Mouse (Mus musculus): ENCODE results near the gene Tapt1. TPM values are rescaled to one million over a fixed set of nuclear protein-coding genes. Genes with fewer than 3 reads are reported as not detected.
A peak's percentile ranks its signal among the peaks of the same experiment; 100 is the strongest.

Gene Tapt1
- polyA plus RNA-seq, 1 experiment from 2014 or later = 27.5 TPM

GRCm38 (mm10) chr5:44225911-44226520, 410 bp downstream of the Tapt1 start:
- WGBS = under 1% methylated on average over 43 of the region's 72 CpGs
- peak; percentile 62 for DNase-seq (ENCODE audit: low spot score)

GRCm38 (mm10) chr5:44224916-44225600, 1.4 kb downstream of the Tapt1 start:
- ATAC-seq (ENCODE audit: low FRiP score) = no peak
- Histone ChIP-seq H3K36me3 (ENCODE audit: control insufficient read depth, insufficient read depth, low read length) (no peaks in the 10 kb centered on the region), H3K27ac (ENCODE audit: low read depth, low read length) (no peak overlapping the region), H3K4me3 (ENCODE audit: low read depth, low read length) (no peak overlapping the region; the same call in 1 of the 2 replicates), H3K27me3 (ENCODE audit: control insufficient read depth, insufficient read depth, low read length) (no peaks in the 10 kb centered on the region), H3K9ac (ENCODE audit: low read depth, low read length) (no peak overlapping the region), H3K4me2 (replicated peaks; ENCODE audit: low read depth, low read length) (peak overlapping the region; percentile 66), H3K9me3 (ENCODE audit: control insufficient read depth, low read length) (no peaks in the 10 kb centered on the region), H3K4me1 (replicated peaks; ENCODE audit: control insufficient read depth, insufficient read depth, low read length) (no peaks in the 10 kb centered on the region; the same call in 1 of the 2 replicates)
- DNase-seq (ENCODE audit: low spot score) = no peak
- WGBS = 71% methylated on average over 4 of the region's 4 CpGs

More at GRCm38 (mm10) chr5:44225911-44226520, 410 bp downstream of the Tapt1 start:
- Histone ChIP-seq H3K27me3 (ENCODE audit: control insufficient read depth, insufficient read depth, low read length) (no peaks in the 10 kb centered on the region), H3K4me1 (replicated peaks; ENCODE audit: control insufficient read depth, insufficient read depth, low read length) (no peaks in the 10 kb centered on the region; the same call in 1 of the 2 replicates), H3K36me3 (ENCODE audit: control insufficient read depth, insufficient read depth, low read length) (no peaks in the 10 kb centered on the region), H3K4me3 (ENCODE audit: low read depth, low read length) (peak overlapping the region; percentile 88), H3K9ac (ENCODE audit: low read depth, low read length) (peak overlapping the region; percentile 91), H3K27ac (ENCODE audit: low read depth, low read length) (peak overlapping the region; percentile 84), H3K4me2 (replicated peaks; ENCODE audit: low read depth, low read length) (peak overlapping the region; percentile 66), H3K9me3 (ENCODE audit: control insufficient read depth, low read length) (no peaks in the 10 kb centered on the region)
- ATAC-seq (ENCODE audit: low FRiP score) = peak; percentile 78

GRCm38 (mm10) chr5:44224251-44224650, 2.2 kb downstream of the Tapt1 start:
- ATAC-seq (ENCODE audit: low FRiP score) (no peak), DNase-seq (ENCODE audit: low spot score) (peak; percentile 39)
- H3K9me3 ChIP-seq (ENCODE audit: control insufficient read depth, low read length) = no peaks in the 10 kb centered on the region
- whole genome bisulfite sequencing = 31% methylated on average over 6 of the region's 6 CpGs
- no peak overlapping the region for H3K4me2 ChIP-seq (replicated peaks; ENCODE audit: low read depth, low read length)
- no peaks in the 10 kb centered on the region; the same call in 1 of the 2 replicates for H3K4me1 ChIP-seq (replicated peaks; ENCODE audit: control insufficient read depth, insufficient read depth, low read length)
- H3K36me3 ChIP-seq (ENCODE audit: control insufficient read depth, insufficient read depth, low read length) = no peaks in the 10 kb centered on the region
- no peak overlapping the region for H3K9ac ChIP-seq (ENCODE audit: low read depth, low read length)
- H3K27ac ChIP-seq (ENCODE audit: low read depth, low read length) = no peak overlapping the region
- H3K4me3 ChIP-seq (ENCODE audit: low read depth, low read length) = no peak overlapping the region
- no peaks in the 10 kb centered on the region for H3K27me3 ChIP-seq (ENCODE audit: control insufficient read depth, insufficient read depth, low read length)

- Histone ChIP-seq H3K4me3 (ENCODE audit: low read depth, low read length) (no peak overlapping the region), H3K36me3 (ENCODE audit: control insufficient read depth, insufficient read depth, low read length) (no peaks in the 10 kb centered on the region), H3K9me3 (ENCODE audit: control insufficient read depth, low read length) (no peaks in the 10 kb centered on the region), H3K4me2 (replicated peaks; ENCODE audit: low read depth, low read length) (no peak overlapping the region), H3K27me3 (ENCODE audit: control insufficient read depth, insufficient read depth, low read length) (no peaks in the 10 kb centered on the region), H3K9ac (ENCODE audit: low read depth, low read length) (no peak overlapping the region), H3K27ac (ENCODE audit: low read depth, low read length) (no peak overlapping the region), H3K4me1 (replicated peaks; ENCODE audit: control insufficient read depth, insufficient read depth, low read length) (no peaks in the 10 kb centered on the region; the same call in 1 of the 2 replicates)
- no peak for ATAC-seq (ENCODE audit: low FRiP score)
- 93% methylated on average over 16 of the region's 16 CpGs for WGBS
- no peak for DNase-seq (ENCODE audit: low spot score)
These were observed 3.0 kb downstream of the Tapt1 start for GRCm38 (mm10) chr5:44223341-44223881.

GRCm38 (mm10) chr5:44220430-44220829, 6.0 kb downstream of the Tapt1 start:
- Histone ChIP-seq H3K4me1 (replicated peaks; ENCODE audit: control insufficient read depth, insufficient read depth, low read length) (no peaks in the 10 kb centered on the region; the same call in 1 of the 2 replicates), H3K9ac (ENCODE audit: low read depth, low read length) (no peak overlapping the region), H3K27me3 (ENCODE audit: control insufficient read depth, insufficient read depth, low read length) (no peaks in the 10 kb centered on the region), H3K27ac (ENCODE audit: low read depth, low read length) (no peak overlapping the region), H3K9me3 (ENCODE audit: control insufficient read depth, low read length) (no peaks in the 10 kb centered on the region), H3K4me2 (replicated peaks; ENCODE audit: low read depth, low read length) (no peak overlapping the region), H3K4me3 (ENCODE audit: low read depth, low read length) (no peak overlapping the region), H3K36me3 (ENCODE audit: control insufficient read depth, insufficient read depth, low read length) (no peaks in the 10 kb centered on the region)
- ATAC-seq (ENCODE audit: low FRiP score) (no peak), DNase-seq (ENCODE audit: low spot score) (no peak)
- 89% methylated on average over 7 of the region's 7 CpGs for WGBS

GRCm38 (mm10) chr5:44219871-44220270, 6.6 kb downstream of the Tapt1 start:
- Histone ChIP-seq H3K27me3 (ENCODE audit: control insufficient read depth, insufficient read depth, low read length) (no peaks in the 10 kb centered on the region), H3K27ac (ENCODE audit: low read depth, low read length) (no peak overlapping the region), H3K9me3 (ENCODE audit: control insufficient read depth, low read length) (no peaks in the 10 kb centered on the region), H3K4me1 (replicated peaks; ENCODE audit: control insufficient read depth, insufficient read depth, low read length) (no peaks in the 10 kb centered on the region; the same call in 1 of the 2 replicates), H3K4me3 (ENCODE audit: low read depth, low read length) (no peak overlapping the region), H3K9ac (ENCODE audit: low read depth, low read length) (no peak overlapping the region), H3K4me2 (replicated peaks; ENCODE audit: low read depth, low read length) (no peak overlapping the region), H3K36me3 (ENCODE audit: control insufficient read depth, insufficient read depth, low read length) (no peaks in the 10 kb centered on the region)
- DNase-seq (ENCODE audit: low spot score) (no peak), ATAC-seq (ENCODE audit: low FRiP score) (no peak)
- 80% methylated on average over 4 of the region's 4 CpGs for WGBS

- Histone ChIP-seq H3K27me3 (ENCODE audit: control insufficient read depth, insufficient read depth, low read length) (no peaks in the 10 kb centered on the region), H3K4me1 (replicated peaks; ENCODE audit: control insufficient read depth, insufficient read depth, low read length) (no peaks in the 10 kb centered on the region), H3K36me3 (ENCODE audit: control insufficient read depth, insufficient read depth, low read length) (no peaks in the 10 kb centered on the region), H3K9ac (ENCODE audit: low read depth, low read length) (no peak overlapping the region), H3K4me3 (ENCODE audit: low read depth, low read length) (no peak overlapping the region), H3K4me2 (replicated peaks; ENCODE audit: low read depth, low read length) (no peak overlapping the region), H3K9me3 (ENCODE audit: control insufficient read depth, low read length) (no peaks in the 10 kb centered on the region), H3K27ac (ENCODE audit: low read depth, low read length) (no peak overlapping the region)
- 81% methylated on average over 4 of the region's 4 CpGs for WGBS
- DNase-seq (ENCODE audit: low spot score) = no peak
- no peak for ATAC-seq (ENCODE audit: low FRiP score)
These were observed 7.9 kb downstream of the Tapt1 start for GRCm38 (mm10) chr5:44218483-44218882.

- no peaks in the 10 kb centered on the region for H3K27me3 ChIP-seq (ENCODE audit: control insufficient read depth, insufficient read depth, low read length)
- DNase-seq (ENCODE audit: low spot score) (no peak), ATAC-seq (ENCODE audit: low FRiP score) (no peak)
- no peak overlapping the region for H3K4me2 ChIP-seq (replicated peaks; ENCODE audit: low read depth, low read length)
- H3K9me3 ChIP-seq (ENCODE audit: control insufficient read depth, low read length) = no peaks in the 10 kb centered on the region
- no peak overlapping the region for H3K27ac ChIP-seq (ENCODE audit: low read depth, low read length)
- 80% methylated on average over 5 of the region's 5 CpGs for WGBS
- no peaks in the 10 kb centered on the region for H3K36me3 ChIP-seq (ENCODE audit: control insufficient read depth, insufficient read depth, low read length)
- no peaks in the 10 kb centered on the region for H3K4me1 ChIP-seq (replicated peaks; ENCODE audit: control insufficient read depth, insufficient read depth, low read length)
- H3K4me3 ChIP-seq (ENCODE audit: low read depth, low read length) = no peak overlapping the region
- H3K9ac ChIP-seq (ENCODE audit: low read depth, low read length) = no peak overlapping the region
These were observed 8.8 kb downstream of the Tapt1 start for GRCm38 (mm10) chr5:44217685-44218041.

Data from hindbrain, embryonic 11.5 days (tissue).